Comparison of ENCODE assay signal across 7 mouse cellular contexts in the genomic region with DNA sequence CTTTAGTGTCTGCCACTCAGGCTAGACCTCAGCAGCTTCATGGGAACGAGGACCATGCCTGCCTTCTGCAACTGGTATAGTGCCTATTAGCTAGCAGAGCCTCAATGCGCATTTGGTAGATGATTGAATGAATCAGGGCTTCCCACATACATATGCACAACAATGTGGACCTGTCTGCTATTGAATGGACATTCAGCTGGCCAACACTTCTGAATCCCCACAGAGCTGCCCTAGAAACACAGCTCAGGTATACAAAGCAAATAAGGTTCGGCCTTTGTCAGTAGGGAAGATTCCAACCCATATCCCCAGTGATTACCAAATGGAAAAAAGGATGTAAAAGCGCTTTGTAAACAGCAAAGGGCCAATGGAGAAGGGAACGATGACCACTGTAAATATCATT. TPM values are rescaled to one million over a fixed set of nuclear protein-coding genes. Genes with fewer than 3 reads are reported as not detected.
A peak's percentile ranks its signal among the peaks of the same experiment; 100 is the strongest.
DNase-seq lines count a peak whose midpoint lies in the region; ATAC-seq and TF ChIP-seq lines count a peak whose summit lies in the region.

No protein-coding gene starts in this region.

- no peak for ATAC-seq in midbrain, embryonic 13.5 days

- H3K4me2 ChIP-seq in midbrain, embryonic 13.5 days (replicated peaks), result peak overlapping the region; percentile 70

- peaks cover 16% of the 10 kb centered on the region for H3K36me3 ChIP-seq in hindbrain, embryonic 10.5 days
- H3K36me3 ChIP-seq in midbrain, embryonic 13.5 days, result peaks cover 19% of the 10 kb centered on the region

- no peak for DNase-seq in lung, adult 2 months
- DNase-seq in lung, postnatal 14 days, result no peak
- DNase-seq in cerebellum, adult 9-10 months, result peak; percentile 65
- no peak for DNase-seq in hindbrain, embryonic 10.5 days (ENCODE audit: low spot score)
- no peak for DNase-seq in ovary, postnatal 10 days (ENCODE audit: low spot score)
- DNase-seq in adrenal gland, adult 8-10 months, result no peak

- H3K27me3 ChIP-seq in hindbrain, embryonic 10.5 days (ENCODE audit: insufficient read depth, poor library complexity, severe bottlenecking), result 0 out of 2 replicates have a peak, but pooled peaks cover 2% of the 10 kb centered on the region
- no peaks in the 10 kb centered on the region for H3K27me3 ChIP-seq in midbrain, embryonic 13.5 days

- TF ChIP-seq CTCF in lung, adult 2 months (IDR thresholded peaks at IDR 0.05; ENCODE audit: insufficient read depth, low read length), result no peak

- peak overlapping the region; percentile 89 for H3K9ac ChIP-seq in midbrain, embryonic 13.5 days (replicated peaks)

- H3K4me1 ChIP-seq in lung, adult 2 months (ENCODE audit: control insufficient read depth, insufficient read depth, low read length), result 0 out of 2 replicates have a peak, but pooled peaks cover 2% of the 10 kb centered on the region
- peaks cover 17% of the 10 kb centered on the region for H3K4me1 ChIP-seq in hindbrain, embryonic 10.5 days (replicated peaks)
- H3K4me1 ChIP-seq in midbrain, embryonic 13.5 days (replicated peaks), result peaks cover 33% of the 10 kb centered on the region

- no peaks in the 10 kb centered on the region for H3K9me3 ChIP-seq in hindbrain, embryonic 10.5 days
- H3K9me3 ChIP-seq in midbrain, embryonic 13.5 days, result no peaks in the 10 kb centered on the region

- 22% methylated on average over 5 of the region's 5 CpGs for WGBS in lung, adult 2 months
- 21% methylated on average over 5 of the region's 5 CpGs for WGBS in hindbrain, embryonic 10.5 days
- WGBS in midbrain, embryonic 13.5 days, result 10% methylated on average over 5 of the region's 5 CpGs

- peak overlapping the region; percentile 85 for H3K27ac ChIP-seq in hindbrain, embryonic 10.5 days
- peak overlapping the region; percentile 77; the same call in 1 of the 2 replicates for H3K27ac ChIP-seq in midbrain, embryonic 13.5 days

- no peak for TF ChIP-seq POLR2A in lung, adult 2 months (IDR thresholded peaks at IDR 0.05; ENCODE audit: borderline replicate concordance, extremely low read depth, low read depth, low read length)

- peak overlapping the region; percentile 15 for H3K4me3 ChIP-seq in lung, adult 2 months (replicated peaks; ENCODE audit: extremely low read depth, low read depth, low read length)
- peak overlapping the region; percentile 75 for H3K4me3 ChIP-seq in hindbrain, embryonic 10.5 days
- H3K4me3 ChIP-seq in midbrain, embryonic 13.5 days (replicated peaks), result peak overlapping the region; percentile 79

RNA-seq across cellular contexts. Expression of a gene that starts 0.7 kb away (rescaled TPM):
- 4.9 and 9.0 TPM in 2 replicates for polyA plus RNA-seq in lung, adult 2 months (2012; rRNA removed)
- 9.8 and 12.9 TPM in 2 replicates for polyA plus RNA-seq in hindbrain, embryonic 10.5 days (2016; fragmentation: Nextera tagmentation; extraction: Ambion mirVana)
- 23.4 and 25.9 TPM in 2 replicates for polyA plus RNA-seq in midbrain, embryonic 13.5 days (2015; fragmentation: Nextera tagmentation; extraction: Ambion mirVana)
- total RNA-seq in adrenal gland, adult 8-10 months (2022), result 1 to 10 TPM; 6.9 to 8.8 (median 7.5) TPM

Comparison
In these comparisons a context has a peak if more than half of its experiments do, and no peak if none do; other contexts are left out.
1. H3K4me3 ChIP-seq: peak in every context shown above with its lines; median percentile 79 in midbrain, embryonic 13.5 days; 75 in hindbrain, embryonic 10.5 days; 15 in lung, adult 2 months.